Mouse (Mus musculus): ENCODE measurements around the gene Kirrel2.
"Not testable (repeated sequence)": the region's sequence is repeated elsewhere in the genome, so short reads cannot be mapped to it uniquely, and the experiment has no call there.

Gene Kirrel2

DNA sequence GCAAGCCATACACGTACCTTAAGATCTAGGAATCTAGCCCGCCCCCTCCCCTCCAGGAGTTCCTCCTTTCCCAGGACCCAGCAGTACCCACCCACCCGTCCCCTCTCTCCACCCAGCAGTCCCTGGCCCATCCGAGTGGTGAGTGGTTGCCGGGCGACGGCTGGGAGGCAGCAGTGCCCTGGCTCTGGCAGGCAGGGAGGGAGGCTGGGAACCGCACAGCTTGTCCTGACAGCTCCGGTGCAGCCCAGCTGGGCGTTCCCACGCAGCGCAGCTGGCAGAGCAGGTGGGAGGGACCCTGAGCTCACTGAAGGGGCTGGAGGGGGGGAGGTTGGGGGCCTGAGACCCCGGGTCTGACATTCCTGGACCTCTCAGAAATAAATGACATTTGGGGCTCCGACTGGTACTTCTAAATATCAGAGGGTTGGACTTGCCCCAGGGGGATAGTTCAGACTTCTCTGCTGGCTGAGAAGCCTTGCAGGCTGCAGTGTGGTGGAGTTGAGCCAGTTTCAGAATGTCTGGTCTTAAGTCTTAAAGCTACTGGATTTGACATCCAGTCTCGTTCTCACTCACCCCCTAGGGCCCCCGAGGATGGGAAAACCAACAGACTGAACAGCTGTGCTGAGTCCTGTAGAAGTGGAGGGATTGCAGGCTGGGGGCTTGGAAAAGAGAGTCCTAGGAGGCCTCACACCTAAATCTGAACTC is at the start of gene Kirrel2, which contains the start of gene Nphs1:
TSS of gene Kirrel2 (minus strand) at position 62 of the 702 bp plus-strand sequence.
TSS of gene Nphs1 (plus strand) at position 687 of the 702 bp plus-strand sequence.
- DNase-seq (ENCODE audit: low spot score in 2 of 2) = no peak

DNA sequence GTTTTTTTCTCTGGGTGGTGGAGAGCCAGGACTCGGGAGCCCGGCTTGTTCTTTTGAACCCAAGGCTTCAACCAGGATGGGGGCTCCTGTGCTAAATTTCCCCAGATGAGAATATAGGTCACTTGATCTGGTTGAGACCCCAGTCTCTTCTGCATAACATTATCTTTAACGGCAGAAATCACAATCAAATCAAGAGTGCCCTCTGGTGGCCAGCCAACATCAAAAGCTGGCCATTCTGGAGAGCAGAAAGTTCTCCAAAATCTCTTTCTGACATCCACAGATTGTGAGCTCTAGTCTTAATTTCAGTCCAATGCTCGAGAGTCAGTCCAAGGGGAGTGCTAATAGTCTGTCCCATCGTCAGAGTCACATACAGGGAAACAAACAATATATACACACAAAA is 43.7 kb upstream of the Kirrel2 start:
- not testable (repeated sequence) for DNase-seq (ENCODE audit: low spot score in 2 of 2)

DNA sequence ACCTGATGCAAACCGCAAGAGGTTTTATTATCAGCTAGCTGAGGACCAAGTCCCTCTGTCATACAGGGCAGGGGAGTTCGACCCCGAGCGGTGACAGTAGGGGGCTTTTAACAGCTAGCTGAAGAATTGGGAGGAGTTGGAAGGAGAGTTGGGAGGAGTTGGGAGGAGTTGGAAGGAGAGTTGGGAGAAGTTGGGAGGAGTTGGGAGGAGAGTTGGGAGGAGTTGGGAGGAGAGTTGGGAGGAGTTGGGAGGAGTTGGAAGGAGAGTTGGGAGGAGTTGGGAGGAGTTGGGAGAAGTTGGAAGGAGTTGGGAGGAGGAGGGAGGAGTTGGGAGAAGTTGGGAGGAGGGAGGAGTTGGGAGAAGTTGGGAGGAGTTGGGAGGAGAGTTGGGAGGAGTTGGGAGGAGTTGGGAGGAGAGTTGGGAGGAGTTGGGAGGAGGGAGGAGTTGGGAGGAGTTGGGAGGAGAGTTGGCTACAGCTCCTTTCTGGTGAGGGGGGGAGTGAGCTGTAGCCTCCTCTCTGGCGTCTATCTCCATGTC is 38.1 kb upstream of the Kirrel2 start:
- not testable (repeated sequence) for DNase-seq (ENCODE audit: low spot score in 2 of 2)

DNA sequence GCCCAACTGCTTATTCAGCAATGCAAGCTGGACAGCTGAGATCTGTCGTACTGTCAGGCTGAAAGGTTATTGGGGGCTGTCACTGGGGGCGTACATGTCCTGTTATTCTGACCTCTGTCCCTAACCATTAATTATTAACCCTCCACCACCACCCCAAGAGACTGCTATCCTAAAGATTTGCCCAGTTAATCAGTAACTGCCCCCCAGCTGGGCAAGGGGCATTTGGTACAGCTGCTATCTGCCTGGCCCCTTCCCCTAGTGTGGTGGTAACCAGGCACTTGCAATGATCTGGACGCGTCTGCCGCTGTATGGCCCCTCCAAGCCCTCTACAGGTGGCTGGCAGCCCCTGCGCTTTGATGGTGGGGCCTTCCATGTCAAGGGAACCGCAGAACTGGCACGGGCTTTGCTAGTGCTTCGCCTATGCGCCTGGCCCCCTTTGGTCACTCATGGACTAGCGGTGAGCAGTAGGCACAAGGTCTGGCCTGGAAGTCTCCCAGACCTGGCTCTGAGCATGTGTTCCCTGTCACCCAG is 36.0 kb upstream of the Kirrel2 start, which contains the start of gene Prodh2:
TSS of gene Prodh2 (plus strand) at position 222 of the 531 bp plus-strand sequence.
- DNase-seq (ENCODE audit: low spot score in 2 of 2) = no peak

DNA sequence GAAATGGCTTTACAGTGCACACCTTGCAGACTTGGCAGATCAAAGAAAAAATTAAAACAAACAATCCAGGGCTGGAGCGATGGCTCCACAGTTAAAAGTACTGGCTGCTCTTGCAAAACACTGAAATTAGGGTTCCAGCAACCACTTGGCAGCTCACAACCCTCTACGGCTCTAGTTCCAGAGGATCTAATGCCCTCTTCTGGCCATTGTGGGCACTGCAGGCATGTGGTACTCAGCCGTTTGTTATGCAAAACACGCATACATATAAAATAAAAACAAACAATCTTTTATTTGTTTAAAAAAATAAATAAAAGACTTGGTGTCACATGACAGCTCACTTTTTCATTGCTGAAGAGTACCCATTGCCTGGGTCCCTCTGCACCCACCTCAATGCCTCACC is 35.3 kb upstream of the Kirrel2 start:
- peak; percentile 37 to 54 for DNase-seq (ENCODE audit: low spot score in 2 of 2)

DNA sequence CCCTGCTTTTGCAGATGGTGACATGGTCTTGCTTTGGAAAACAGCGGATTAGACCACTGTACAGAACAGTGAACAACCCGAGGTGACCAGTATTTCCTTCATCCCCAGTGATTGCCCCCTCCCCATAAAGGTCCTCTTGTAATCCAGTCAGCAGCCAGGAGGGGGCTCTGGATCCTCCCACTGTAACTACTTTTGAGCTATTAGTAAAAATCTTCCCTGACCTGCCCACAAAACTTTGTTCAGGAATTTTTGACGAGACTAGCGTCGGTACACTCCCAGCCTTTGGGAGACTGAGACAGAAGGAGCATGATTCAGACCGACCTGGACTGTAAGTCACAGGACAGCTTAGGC is 33.4 kb upstream of the Kirrel2 start:
- DNase-seq (ENCODE audit: low spot score in 2 of 2) = no peak

DNA sequence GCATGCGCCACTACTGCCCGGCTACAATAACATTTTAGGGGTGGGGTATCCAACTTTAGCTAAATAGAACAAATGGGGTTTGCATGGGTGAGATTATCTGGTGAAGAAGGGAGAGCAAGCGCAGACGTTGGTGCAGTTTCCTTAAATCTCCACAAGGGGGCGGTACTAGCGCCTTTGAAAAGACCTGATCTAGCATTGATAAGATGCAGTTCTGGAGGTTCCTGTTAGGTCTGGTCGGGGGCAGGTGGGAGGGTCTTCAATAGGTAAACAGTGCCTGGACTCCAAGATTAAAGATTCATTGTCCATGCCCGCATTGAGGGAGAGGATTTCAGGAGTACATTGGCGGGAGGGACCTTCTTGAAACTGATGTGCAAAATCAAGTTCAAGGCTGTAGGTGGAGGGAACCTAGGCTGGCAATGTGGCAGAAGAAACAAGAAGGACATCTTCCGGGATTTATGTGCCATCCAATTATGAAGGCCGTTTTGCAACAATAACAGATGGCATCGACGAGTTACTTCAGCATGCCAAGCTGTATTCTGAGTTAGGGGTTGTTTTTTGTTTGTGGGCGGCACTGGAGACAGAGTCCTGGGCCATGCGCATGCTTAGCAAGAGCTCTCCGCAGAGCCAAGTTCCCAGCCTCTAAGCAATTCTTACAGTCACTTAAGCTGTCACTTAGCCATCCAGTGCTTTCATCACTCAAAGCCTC is 32.9 kb upstream of the Kirrel2 start:
- no peak for DNase-seq (ENCODE audit: low spot score in 2 of 2)

DNA sequence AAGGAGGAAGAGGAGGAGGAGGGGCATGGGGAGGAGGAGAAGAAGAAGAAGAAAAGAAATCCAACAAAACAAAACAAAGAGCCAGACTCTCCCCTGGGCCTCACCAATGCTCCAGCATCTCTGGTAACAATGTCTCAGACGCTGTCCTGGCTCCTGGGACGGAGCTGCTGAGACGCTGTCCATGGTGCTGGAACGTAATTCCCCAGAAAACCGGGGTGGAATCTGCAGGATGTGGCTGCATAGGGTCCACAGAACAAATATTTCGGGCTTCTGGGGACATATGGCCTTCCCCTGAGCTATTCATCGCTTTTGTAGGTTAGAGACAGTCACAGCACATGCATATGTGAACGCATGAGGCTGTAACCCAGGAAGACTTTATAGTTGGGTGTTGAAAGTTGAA is 26.8 kb upstream of the Kirrel2 start:
- no peak for DNase-seq (ENCODE audit: low spot score in 2 of 2)

DNA sequence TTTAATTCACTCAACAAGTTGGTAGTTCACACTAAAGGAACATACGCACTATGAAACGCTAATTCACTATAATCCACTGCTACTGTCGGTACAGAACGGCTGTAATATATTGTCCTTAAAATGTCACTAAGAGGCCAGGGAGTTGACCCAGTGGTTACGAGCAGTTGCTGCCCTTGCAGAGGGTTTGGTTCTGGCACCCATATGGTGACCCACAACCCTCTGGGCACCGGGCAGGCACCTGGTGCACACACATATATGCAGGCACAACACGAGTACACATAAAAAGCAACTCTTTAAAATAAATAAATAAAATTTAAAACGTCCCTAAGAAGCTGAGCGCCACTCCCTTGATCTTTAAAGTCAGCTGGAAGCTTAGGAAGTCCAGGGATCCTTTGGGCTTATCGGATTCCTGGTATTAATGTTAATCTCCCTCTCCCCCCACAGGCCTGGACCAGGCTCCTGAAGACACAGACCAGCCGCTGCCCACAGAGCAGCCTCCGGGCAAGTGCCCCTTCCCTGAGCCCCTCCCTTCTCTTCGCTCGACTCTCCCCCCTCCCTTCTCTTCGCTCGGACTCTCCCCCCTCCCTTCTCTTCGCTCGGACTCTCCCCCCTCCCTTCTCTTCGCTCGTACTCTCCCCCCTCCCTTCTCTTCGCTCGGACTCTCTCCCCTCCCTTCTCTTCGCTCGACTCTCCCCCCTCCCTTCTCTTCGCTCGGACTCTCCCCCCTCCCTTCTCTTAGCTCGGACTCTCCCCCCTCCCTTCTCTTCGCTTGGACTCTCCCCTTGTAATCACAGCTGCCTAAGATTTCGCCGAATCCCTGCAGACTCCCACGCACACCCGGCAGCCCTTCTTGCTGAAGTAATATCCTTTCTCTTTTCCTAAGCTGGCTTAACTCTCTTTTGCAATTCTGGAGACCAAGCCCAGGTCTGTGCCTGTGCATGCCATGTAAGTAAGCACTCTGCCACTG is 20.2 kb upstream of the Kirrel2 start:
- DNase-seq (ENCODE audit: low spot score in 2 of 2) = no peak

DNA sequence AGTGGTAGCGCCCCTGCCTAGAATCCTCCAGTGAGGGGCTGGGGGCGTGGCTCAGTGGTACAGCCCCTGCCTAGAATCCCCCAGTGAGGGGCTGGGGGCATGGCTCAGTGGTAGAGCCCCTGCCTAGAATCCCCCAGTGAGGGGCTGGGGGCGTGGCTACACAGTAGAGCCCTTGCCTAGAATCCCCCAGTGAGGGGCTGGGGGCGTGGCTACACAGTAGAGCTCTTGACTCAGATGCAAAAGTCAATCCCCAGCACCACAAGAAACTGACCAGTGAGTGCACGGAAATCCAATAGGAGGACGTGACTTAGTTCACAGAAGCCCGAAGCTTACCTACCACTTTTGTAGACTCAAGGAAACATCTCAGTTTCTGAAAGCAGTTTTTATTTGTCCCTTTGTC is 18.6 kb upstream of the Kirrel2 start:
- DNase-seq (ENCODE audit: low spot score in 2 of 2) = not testable (repeated sequence)

DNA sequence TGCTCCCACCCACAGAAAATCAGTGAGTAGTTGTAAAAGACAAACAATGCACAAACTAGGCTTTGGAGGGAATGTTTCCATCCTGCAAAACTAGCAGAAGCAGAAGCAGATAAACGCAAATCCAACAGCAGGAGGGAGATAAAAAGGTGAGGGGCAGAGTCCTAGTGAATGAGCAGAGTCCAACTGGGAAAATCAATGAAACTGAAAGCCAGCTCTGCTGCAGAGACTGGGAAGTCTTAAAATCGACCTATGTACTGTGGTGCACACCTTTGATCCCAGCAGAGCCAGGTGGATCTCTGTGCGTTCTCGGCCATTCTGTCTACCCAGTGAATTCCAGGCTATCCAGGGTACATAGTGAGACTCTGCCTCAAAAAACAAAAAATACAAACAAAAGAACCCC is 17.5 kb upstream of the Kirrel2 start:
- DNase-seq (ENCODE audit: low spot score in 2 of 2) = no peak

DNA sequence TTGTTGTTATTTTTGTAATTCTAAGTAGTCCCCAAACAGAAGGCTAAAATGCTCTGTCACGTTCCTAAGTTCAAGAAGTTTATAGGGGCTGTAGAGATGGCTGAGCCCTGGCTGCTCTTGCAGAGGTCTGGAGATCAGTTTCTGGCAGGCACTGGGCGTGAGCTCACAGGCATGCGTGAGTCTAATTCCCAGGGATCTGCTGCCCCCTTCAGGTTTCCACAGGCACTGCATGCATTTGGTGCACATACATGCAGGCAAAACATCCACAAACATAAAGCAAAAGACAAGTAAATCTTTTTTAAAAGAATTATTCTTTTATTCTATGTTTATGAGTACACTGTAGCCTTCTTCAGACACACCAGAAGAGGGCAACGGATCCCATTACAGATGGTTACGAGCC is 14.9 kb upstream of the Kirrel2 start:
- no peak for DNase-seq (ENCODE audit: low spot score in 2 of 2)

DNA sequence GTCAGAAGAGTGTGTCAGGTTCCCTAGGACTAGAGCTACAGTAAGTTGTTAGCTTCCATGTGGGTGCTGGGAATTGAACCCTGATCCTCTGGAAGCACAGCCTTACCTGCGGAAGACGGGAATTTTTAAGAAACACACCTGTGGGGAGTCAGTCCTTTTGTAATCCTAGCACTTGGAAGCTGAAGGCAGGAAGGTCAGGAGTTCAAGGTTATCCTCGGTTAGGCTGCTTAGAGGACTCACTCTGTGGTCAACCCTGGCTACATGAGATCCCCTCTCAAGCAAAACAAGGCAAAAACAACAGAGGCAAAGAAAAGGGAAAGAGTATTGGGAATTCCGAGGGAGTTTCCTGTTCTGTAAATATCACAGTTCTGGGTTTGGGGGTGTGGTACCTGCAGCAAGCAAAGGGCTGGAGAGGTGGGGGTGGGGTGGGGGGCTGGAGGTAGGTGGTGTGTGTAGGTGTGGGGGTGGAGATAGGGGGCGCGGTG is 7.4 kb upstream of the Kirrel2 start:
- no peak for DNase-seq (ENCODE audit: low spot score in 2 of 2)

DNA sequence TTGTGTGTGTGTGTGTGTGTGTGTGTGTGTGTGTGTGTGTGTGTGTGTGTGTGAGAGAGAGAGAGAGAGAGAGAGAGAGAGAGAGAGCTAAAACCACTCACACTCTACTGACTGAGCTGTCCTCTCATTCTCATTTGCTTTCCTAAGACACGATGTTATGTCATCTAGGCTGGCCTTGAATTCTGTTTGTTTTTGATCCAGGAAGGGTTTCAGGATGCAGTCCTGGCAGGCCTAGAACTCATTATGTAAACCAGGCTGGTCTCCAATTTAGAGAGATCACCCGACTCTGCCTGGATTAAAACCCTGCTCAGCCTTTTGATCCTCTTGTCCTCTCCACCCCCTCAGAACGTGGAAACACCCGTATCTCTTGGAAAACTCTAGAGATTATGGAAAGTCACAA is 6.5 kb upstream of the Kirrel2 start:
- DNase-seq (ENCODE audit: low spot score in 2 of 2) = no peak

DNA sequence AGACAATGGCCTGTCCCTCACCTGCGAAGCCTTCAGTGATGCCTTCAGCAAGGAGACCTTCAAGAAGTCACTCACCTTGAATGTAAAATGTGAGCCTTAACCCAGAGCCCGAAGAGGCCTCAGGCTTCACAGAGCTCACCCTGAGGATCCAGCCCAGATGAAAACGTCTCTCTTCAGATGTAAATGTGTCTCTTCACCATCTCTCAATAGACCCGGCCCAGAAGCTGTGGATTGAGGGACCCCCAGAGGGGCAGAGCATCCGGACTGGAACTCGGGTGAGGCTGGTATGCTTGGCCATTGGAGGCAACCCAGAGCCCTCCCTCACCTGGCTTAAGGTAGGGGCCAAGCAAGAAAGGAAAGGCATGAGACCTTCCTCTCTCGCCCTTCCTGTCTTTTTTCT is 6.1 kb upstream of the Kirrel2 start:
- DNase-seq (ENCODE audit: low spot score in 2 of 2) = no peak

DNA sequence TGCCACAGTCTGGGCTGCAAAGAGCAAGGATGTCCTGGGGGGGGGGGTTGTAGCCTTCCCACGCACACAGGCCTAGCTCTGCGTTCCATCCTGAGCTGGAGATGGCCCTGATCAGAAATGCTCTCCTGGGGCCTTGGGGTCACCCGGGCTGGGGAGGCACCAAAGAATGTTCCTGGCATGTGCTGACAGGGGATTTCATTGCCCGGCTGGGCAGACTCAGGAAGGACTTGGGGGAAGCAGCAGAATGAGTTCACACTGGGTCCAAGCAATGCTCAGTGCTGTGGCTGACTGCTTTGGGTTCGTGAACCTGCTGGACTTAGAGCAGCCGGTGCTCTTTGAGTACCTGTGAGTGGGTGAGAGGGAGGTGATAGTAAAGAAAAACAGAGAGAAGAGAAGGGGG is 2.0 kb upstream of the Kirrel2 start:
- no peak for DNase-seq (ENCODE audit: low spot score in 2 of 2)

DNA sequence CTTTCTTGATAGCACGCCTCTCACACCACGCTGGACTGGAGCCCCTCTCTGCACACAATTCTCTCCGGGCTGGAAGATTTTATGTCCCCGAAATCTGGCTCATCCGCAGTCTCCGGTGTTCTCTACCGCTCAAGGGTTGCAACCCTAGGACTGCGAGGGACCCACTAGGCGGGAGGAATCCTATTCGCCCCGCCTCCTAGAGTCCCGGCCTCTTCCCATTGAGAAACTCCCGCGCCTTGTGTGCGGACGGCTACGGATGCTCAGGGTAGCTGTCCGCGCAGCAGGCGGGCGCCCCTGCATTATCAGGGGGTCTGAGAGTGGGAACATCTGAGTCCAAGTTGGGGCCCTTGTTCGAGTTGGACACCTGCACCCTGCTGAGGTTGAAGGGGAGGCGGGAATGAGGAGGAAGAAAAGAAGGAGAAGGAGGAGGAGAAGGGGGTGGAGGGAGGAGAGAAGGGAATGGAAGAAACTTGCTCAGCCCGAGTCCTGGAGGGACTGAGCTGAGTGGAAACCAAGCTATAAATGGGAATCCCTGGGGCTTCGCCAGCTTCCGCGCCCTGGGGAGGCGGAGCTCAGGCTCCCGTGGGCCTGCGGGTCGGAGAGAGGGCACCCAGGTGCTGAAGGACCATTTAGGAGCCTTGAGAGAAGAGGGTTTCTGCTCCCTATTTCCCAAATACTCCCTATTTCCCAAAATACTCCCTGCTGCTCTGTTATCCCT is 420 bp downstream of the Kirrel2 start:
- no peak for DNase-seq (ENCODE audit: low spot score in 2 of 2)

DNA sequence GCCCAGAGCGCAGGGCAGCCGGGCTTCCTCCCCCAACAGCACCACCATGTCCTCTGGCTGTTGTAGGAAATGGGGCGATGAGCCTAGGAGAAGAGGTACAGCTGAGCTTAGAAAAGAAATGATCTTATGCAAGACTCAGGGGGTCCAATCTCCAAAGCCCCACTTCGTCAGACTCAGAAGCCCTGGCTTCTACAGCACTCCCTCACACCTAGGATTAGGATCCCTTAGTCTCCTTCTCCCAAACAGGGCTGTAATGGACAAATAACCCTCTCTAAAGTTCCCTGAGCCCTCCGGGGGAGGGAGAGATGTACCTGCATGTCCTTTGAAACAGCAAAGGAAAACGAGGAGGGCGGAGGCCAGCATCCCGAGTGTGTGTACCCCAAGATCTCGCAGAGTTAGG is 1.0 kb downstream of the Kirrel2 start:
- no peak for DNase-seq (ENCODE audit: low spot score in 2 of 2)

DNA sequence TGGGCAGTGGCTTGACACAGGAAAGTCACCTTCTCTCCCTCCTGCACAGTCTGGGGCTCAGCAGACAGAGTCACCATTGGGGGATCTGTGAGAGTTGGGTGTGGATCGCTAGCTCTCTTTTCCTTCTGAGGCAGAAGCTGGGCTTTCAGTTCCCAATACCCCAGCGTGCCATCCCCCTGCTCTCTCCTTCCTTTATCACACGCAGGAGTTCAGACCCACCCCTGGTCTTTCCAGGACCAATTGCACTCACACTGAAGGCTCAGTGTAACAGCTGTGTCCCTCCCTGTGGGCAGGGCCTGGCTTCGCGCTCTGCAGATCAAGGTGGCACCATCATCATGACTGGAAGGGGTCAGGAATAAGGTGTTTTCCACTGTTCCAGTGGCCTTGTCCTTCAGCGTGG is 3.2 kb downstream of the Kirrel2 start:
- DNase-seq (ENCODE audit: low spot score in 2 of 2) = no peak

DNA sequence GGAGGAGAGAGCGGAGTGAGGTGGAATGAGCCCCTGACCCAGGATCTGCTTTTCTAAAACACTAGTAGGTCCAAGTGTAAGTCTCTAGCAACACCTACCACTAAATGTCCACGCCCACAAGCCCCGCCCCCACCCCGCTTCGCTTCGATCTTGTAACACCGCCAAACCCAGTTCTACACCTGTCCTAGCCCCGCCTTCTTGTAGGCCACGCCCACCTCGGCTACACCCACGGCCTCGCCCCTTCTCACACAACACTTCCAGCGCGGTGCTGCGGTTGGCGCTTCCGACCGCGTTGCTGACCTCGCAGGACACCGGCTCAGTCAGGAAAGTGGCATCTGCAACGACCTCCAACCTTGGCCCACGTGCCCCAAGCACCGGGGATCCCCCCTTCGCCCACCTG is 3.7 kb downstream of the Kirrel2 start:
- DNase-seq (ENCODE audit: low spot score in 2 of 2) = no peak

DNA sequence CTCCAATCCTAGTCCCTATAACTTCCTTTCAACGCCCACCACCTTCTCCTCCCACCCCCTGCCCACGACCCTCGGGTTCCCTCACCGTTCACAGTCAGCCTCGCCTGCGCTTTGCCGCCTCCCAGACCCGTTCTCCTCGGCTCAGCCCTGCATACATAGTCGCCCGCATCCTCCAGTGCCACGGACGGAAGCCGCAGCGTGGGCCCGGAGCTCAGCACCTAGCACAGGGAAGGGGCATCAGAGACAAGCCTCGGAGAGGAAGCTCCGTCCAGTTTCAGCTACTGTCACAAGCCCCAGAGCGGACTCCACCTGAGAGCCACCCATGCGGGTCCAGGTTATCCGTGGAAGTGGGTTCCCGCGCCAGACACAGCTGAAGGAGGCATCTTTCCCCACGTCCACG is 4.2 kb downstream of the Kirrel2 start:
- no peak for DNase-seq (ENCODE audit: low spot score in 2 of 2)
